Mouse (Mus musculus) kidney, embryonic 14.5 days (tissue): ENCODE measurements around the gene Eda. TPM values are rescaled to one million over a fixed set of nuclear protein-coding genes. Genes with fewer than 3 reads are reported as not detected.

Experiments used
- ATAC-seq: fragments of 200-750 bp; cut with Nextera tagmentation; 2 replicates; pipeline ENCODE4 v1.8.0; 2017; ENCODE audit warnings: moderate number of reproducible peaks, mild to moderate bottlenecking, moderate TSS enrichment, moderate library complexity; ENCODE audit not compliant: low FRiP score, low TSS enrichment
- H3K27ac ChIP-seq: fragments of 300-500 bp; sonication (generic); 2 replicates; pipeline ENCODE4 v1.5.1; 2014; ENCODE audit warnings: low read depth, mild to moderate bottlenecking, low read length, moderate library complexity, mixed read lengths
- H3K27me3 ChIP-seq: fragments of 300-500 bp; sonication (generic); 2 replicates; pipeline ENCODE4 v1.6.1; 2014; ENCODE audit warnings: mild to moderate bottlenecking, low read length; ENCODE audit not compliant: control insufficient read depth, insufficient read depth
- H3K36me3 ChIP-seq: fragments of 300-500 bp; sonication (generic); 2 replicates; pipeline ENCODE4 v1.6.1; 2014; ENCODE audit warnings: low read length, mixed read lengths; ENCODE audit not compliant: control insufficient read depth, insufficient read depth
- H3K4me1 ChIP-seq: fragments of 300-500 bp; sonication (generic); 2 replicates; pipeline ENCODE4 v1.6.1; 2014; ENCODE audit warnings: low read length, mixed read lengths; ENCODE audit not compliant: control insufficient read depth, insufficient read depth
- H3K4me2 ChIP-seq: fragments of 300-500 bp; sonication (generic); replicated peaks from 2 replicates; pipeline ENCODE4 v1.6.1; 2014; ENCODE audit warnings: low read depth, mild to moderate bottlenecking, low read length
- H3K4me3 ChIP-seq: fragments of 300-500 bp; sonication (generic); 2 replicates; pipeline ENCODE4 v1.5.1; 2014; ENCODE audit warnings: mild to moderate bottlenecking, low read length
- H3K9ac ChIP-seq: fragments of 300-500 bp; sonication (generic); 2 replicates; pipeline ENCODE4 v1.6.1; 2014; ENCODE audit warnings: low read depth, mild to moderate bottlenecking, low read length, moderate library complexity
- H3K9me3 ChIP-seq: fragments of 300-500 bp; sonication (generic); 2 replicates; pipeline ENCODE4 v1.6.1; 2016; ENCODE audit warnings: low read length; ENCODE audit not compliant: control insufficient read depth
- WGBS: fragments of 180-500 bp; shearing (Covaris S2); extraction: QIAGEN DNeasy Blood & Tissue Kit; methylation state at CpG from one replicate; pipeline ENCODE4 v1.1.7; 2014; 5-methylcytosine and 5-hydroxymethylcytosine counted together
- polyA plus RNA-seq: library from polyadenylated mRNA; unstranded; fragments of >200 nt; fragmentation: Nextera tagmentation; extraction: Ambion mirVana; gene quantifications from 2 replicates; pipeline ENCODE4 v1.2.1, GENCODE M21; 2014

Eda gene
- polyA plus RNA-seq, result 1.2 and 1.6 TPM in 2 replicates

DNA sequence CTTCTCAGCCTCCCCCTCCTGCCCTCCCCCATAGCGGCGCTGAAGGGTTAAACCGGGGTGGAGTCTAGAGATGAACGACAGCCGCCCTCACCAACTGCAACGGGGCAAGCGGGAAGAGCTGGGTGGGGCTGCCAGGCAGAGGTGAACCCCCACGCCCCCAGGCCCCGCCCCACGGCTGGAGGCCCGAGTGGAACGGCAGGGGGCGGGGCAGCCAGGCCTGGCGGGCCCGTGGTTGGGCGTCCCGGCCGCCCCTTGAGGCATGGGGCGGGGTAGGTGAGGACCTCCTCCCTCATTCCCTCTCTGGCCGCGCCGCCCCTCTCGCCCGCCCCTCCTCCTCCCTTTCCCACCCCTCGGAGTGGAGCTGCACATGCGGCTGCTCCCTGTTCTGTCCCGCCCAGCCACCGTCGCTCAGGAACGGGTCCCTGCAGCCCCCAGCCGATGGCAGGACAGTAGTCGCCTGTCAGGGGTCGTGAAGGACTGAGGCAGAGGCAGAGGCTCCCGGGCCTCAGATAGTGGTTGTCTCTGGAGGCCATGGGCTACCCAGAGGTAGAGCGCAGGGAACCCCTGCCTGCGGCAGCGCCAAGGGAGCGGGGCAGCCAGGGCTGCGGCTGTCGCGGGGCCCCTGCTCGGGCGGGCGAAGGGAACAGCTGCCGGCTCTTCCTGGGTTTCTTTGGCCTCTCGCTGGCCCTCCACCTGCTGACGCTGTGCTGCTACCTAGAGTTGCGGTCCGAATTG, at the start of gene Eda:
Eda (plus strand) TSS at position 357 of the 735 bp plus-strand sequence.
- Histone ChIP-seq H3K9me3 (no peaks in the 10 kb centered on the region), H3K27ac (no peak within 1 kb of the TSS), H3K9ac (peak within 1 kb of the TSS; percentile 48; the same call in 1 of the 2 replicates), H3K27me3 (no peaks in the 10 kb centered on the region; the same call in 1 of the 2 replicates), H3K36me3 (no peaks in the 10 kb centered on the region), H3K4me2 (peak within 1 kb of the TSS; percentile 79), H3K4me1 (no peaks in the 10 kb centered on the region), H3K4me3 (peak within 1 kb of the TSS; percentile 49)
- 39% methylated on average over 36 of the region's 49 CpGs for WGBS
- ATAC-seq, result peak; percentile 99

DNA sequence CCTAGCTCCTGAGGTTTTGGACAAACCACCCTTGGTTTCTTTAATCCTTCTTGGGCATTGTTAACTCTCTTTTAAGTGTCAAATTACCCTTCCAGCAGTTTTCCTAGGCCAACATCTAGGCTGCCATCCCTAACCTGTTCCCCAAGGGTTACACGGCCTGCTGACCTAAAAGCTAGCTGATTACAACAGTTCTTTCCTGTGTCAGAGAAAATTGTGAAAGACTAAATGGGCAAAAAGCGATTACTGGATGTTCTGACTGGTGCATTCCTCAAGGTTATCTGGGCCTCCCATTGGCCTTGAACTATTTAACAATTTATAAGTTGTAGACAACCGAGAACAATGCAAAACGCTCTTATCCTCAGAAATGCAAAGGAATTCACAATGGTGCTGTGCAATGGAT, 14.4 kb upstream of the Eda start:
- H3K27me3 ChIP-seq, result no peaks in the 10 kb centered on the region
- H3K9me3 ChIP-seq, result no peaks in the 10 kb centered on the region
- WGBS, result 75% methylated on average over 4 of the region's 4 CpGs
- H3K27ac ChIP-seq, result no peak overlapping the region
- H3K9ac ChIP-seq, result no peak overlapping the region
- no peaks in the 10 kb centered on the region for H3K4me1 ChIP-seq
- no peak overlapping the region for H3K4me3 ChIP-seq
- H3K4me2 ChIP-seq, result no peak overlapping the region
- H3K36me3 ChIP-seq, result no peaks in the 10 kb centered on the region
- no peak for ATAC-seq

DNA sequence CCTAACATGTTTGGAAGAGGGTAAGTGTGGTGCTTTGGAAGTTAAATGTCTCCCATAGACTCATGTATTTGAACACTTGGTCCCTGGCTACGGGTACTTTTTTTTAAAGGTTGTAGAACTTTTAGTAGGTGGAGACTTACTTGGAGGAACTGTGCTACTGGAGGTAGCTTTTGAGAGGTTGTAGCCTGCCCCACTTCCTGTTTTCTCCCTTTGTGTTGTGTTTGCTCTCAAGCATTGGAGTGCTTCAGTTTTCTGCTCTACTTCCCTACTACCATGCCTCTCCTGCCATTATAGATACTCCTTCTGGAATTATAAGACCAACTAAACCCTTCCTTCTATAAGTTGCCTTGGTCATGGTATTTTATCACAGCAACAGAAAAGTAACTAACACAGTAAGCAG, 5.3 kb upstream of the Eda start:
- Histone ChIP-seq H3K27me3 (no peaks in the 10 kb centered on the region; the same call in 1 of the 2 replicates), H3K9me3 (no peaks in the 10 kb centered on the region), H3K36me3 (no peaks in the 10 kb centered on the region), H3K9ac (no peak overlapping the region), H3K4me3 (no peak overlapping the region), H3K4me2 (no peak overlapping the region), H3K4me1 (no peaks in the 10 kb centered on the region), H3K27ac (no peak overlapping the region)
- ATAC-seq, result no peak
- WGBS, result 86% methylated on average over 1 of the region's 1 CpGs

DNA sequence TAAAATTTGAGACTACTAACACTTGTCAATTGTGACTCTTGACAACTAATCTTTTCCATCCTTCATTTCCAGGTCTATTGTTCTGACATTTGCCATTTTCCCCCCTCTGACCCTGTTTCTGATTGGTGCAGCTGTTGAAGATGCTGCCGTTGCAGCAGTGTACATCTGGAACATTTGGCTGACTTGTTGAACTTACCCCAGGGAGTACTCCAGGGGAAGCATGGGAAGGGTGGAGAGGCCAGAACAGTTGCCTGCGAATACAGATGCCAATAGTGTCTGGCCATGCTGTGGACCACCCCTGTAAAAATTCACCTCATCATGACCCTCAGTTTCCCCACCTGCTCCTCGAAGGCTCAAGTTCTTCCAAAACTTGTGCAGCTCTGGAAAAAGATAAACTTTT, 1.0 kb upstream of the Eda start:
- Histone ChIP-seq H3K9me3 (no peaks in the 10 kb centered on the region), H3K27me3 (no peaks in the 10 kb centered on the region; the same call in 1 of the 2 replicates), H3K9ac (no peak overlapping the region), H3K36me3 (no peaks in the 10 kb centered on the region), H3K4me2 (no peak overlapping the region), H3K4me3 (no peak overlapping the region), H3K27ac (no peak overlapping the region), H3K4me1 (no peaks in the 10 kb centered on the region)
- 61% methylated on average over 3 of the region's 3 CpGs for WGBS
- no peak for ATAC-seq

DNA sequence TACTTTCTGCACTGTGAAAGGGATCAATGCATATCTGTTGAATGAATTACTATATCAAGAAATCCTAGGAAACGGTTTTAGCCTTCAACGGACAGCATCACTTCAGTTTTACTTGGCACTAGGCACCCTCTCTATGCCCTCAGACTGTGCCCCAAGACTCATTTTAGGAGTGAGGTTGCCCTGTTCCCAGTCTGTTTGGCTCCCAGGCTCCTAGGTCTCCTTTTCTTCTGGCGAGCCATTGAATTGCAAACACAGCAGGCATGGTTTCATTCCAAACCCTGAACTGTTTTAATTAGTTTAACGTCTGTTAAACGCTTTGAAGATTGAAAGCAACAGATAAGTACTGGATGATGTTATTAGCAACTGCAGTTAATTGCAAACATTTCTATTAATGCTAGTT, 603 bp upstream of the Eda start:
- ATAC-seq, result no peak
- Histone ChIP-seq H3K4me2 (peak overlapping the region; percentile 79), H3K36me3 (no peaks in the 10 kb centered on the region), H3K9me3 (no peaks in the 10 kb centered on the region), H3K9ac (no peak overlapping the region), H3K4me3 (peak overlapping the region; percentile 49; the same call in 1 of the 2 replicates), H3K27me3 (no peaks in the 10 kb centered on the region; the same call in 1 of the 2 replicates), H3K27ac (no peak overlapping the region), H3K4me1 (no peaks in the 10 kb centered on the region)
- WGBS, result 37% methylated on average over 5 of the region's 5 CpGs

DNA sequence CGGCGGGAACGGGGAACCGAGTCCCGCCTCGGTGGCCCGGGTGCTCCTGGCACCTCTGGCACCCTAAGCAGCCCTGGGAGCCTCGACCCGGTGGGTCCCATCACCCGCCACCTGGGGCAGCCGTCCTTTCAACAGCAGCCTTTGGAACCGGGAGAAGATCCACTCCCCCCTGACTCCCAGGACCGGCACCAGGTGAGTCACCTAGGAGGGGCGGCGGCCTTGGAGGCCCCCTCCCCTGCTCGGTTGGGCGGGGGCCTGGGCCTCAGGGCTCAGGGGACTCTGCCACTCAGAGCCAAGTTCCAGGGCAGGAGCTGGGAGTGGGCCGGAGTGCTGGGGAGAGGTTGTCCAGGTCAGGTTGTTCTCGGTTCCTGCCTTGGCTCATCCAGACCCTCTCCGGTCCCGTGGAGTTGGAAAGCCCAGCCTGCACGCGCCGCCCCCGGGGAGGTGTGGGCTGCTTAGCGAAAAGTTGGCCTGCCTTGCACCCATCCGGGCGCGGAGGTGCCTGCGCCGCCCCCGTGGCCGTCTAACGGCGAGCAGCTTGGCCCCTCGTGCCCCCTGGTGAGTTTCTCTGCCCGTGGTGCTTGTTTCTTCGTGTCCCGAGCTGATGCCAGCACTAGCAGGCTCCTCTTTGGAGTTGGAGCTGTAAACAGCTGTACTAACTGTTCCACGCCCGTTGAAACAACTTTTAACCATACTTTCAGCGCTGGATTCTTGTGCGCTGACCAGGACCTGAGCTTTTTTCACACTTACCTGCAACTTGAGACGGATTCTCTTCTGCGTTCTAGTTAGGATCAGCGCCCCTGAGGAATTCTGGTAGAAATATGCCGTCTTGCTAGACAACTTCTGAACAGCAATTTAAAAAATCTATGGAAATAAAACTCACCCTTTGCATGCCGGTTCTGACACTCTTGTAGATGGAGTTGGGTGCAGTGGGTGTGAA, 849 bp downstream of the Eda start:
- H3K27me3 ChIP-seq, result no peaks in the 10 kb centered on the region; the same call in 1 of the 2 replicates
- H3K27ac ChIP-seq, result no peak overlapping the region
- H3K36me3 ChIP-seq, result no peaks in the 10 kb centered on the region
- peak overlapping the region; percentile 79 for H3K4me2 ChIP-seq
- peak overlapping the region; percentile 48; the same call in 1 of the 2 replicates for H3K9ac ChIP-seq
- H3K9me3 ChIP-seq, result no peaks in the 10 kb centered on the region
- no peaks in the 10 kb centered on the region for H3K4me1 ChIP-seq
- H3K4me3 ChIP-seq, result peak overlapping the region; percentile 49
- ATAC-seq, result peak; percentile 63
- whole genome bisulfite sequencing, result 27% methylated on average over 43 of the region's 48 CpGs

DNA sequence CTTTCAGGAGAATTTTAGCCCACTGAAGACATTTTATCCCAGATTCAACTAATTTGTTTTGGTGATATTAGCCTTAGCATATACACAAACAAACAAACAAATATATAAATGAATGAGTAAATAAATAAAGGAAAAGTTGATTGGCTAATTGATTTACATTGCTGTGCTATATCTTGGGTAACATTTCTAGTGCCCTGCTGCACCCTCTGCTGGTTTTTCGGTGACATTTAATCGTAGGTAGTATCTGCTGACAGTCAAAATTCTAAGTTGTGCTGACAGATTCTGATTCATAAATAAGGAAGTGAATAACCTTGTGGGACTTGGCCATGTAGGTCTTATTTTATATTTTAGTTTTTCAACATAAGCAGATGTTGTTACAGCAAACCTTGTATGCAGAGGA, 2.9 kb downstream of the Eda start:
- no peak for ATAC-seq
- 84% methylated on average over 2 of the region's 2 CpGs for WGBS

DNA sequence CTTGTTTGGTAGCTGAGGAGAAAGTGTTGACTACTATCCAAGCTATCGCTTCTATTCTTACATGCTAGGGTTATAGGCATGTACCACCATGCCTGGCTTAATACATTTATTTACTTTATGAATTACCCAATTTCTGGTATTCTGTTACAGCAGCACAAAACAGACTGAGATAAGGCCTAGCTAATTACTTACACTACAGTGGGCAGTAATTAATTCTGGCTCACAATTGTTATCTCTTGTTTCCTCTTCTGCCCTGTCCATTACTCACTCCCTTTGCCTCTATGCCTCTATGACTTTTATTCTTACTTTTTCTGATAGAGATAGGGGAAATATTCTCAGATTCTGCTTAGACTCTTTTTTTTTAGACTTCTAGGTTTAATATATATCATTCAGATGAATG, 18.0 kb downstream of the Eda start:
- no peaks in the 10 kb centered on the region for H3K27me3 ChIP-seq
- no peaks in the 10 kb centered on the region for H3K9me3 ChIP-seq
- WGBS, result 89% methylated on average over 1 of the region's 1 CpGs
- no peak for ATAC-seq
- no peak overlapping the region for H3K4me2 ChIP-seq
- no peaks in the 10 kb centered on the region for H3K36me3 ChIP-seq
- H3K27ac ChIP-seq, result no peak overlapping the region
- H3K9ac ChIP-seq, result no peak overlapping the region
- no peak overlapping the region for H3K4me3 ChIP-seq
- no peaks in the 10 kb centered on the region for H3K4me1 ChIP-seq

More for the DNA sequence above, 2.9 kb downstream of the Eda start:
- no peaks in the 10 kb centered on the region for H3K4me1 ChIP-seq
- H3K9me3 ChIP-seq, result no peaks in the 10 kb centered on the region
- H3K27ac ChIP-seq, result no peak overlapping the region
- H3K27me3 ChIP-seq, result no peaks in the 10 kb centered on the region; the same call in 1 of the 2 replicates
- no peak overlapping the region for H3K9ac ChIP-seq
- no peak overlapping the region for H3K4me3 ChIP-seq
- no peaks in the 10 kb centered on the region for H3K36me3 ChIP-seq
- no peak overlapping the region for H3K4me2 ChIP-seq
